Mouse (Mus musculus) brain, embryonic 18.5 days (tissue): Measurements from ENCODE around the gene Osbpl10.
"Not testable (repeated sequence)": the region's sequence is repeated elsewhere in the genome, so short reads cannot be mapped to it uniquely, and the experiment has no call there.

Experiments used
- DNase-seq: peaks from one replicate; pipeline ENCODE4 v3.0.0-alpha.2; 2012; ENCODE audit warnings: low read depth, low spot score

Osbpl10 gene

DNA sequence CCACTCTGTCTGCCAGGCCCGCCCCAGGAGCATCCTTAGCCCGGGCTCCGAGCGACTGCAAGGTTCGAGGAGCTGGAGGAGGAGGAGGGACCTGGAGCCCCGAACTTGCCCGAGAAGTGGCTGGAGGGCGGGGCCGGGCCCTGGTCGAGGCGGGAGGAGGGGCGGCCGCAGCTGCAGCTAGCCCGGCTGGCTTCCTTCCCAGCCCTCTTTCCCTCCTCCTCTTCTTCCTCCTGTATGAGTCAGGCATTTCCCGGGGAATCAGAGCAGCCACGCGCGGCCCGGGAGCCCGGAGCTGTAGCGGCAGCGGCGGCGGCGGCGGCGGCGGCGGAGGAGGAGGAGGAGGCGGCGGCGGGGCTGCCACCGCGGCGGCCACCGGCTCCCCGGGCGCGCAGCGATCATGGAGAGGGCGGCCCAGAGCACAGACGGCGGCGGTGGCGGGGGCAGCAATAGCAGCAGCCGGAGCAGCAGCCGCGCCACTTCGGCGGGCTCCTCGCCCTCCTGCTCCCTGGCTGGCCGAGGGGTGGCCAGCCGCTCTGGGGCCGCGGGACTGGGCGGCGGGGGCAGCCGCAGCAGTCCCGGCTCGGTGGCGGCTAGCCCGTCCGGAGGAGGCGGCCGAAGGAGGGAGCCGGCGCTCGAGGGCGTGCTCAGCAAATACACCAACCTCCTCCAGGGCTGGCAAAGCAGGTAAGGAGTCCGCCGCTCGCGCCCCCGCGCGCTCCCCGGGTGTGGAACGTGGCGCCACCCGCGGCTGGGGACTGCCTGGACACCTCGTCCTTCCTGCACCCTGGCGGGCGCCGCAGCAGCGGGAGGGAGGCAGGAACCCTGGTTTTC lies at the start of gene Osbpl10:
TSS of gene Osbpl10 (plus strand) at position 289 of the 831 bp plus-strand sequence.
- DNase-seq = no peak

- DNase-seq = no peak
Observed at GRCm38 (mm10) chr9:114930464-114931090, 47.8 kb upstream of the Osbpl10 start.

DNA sequence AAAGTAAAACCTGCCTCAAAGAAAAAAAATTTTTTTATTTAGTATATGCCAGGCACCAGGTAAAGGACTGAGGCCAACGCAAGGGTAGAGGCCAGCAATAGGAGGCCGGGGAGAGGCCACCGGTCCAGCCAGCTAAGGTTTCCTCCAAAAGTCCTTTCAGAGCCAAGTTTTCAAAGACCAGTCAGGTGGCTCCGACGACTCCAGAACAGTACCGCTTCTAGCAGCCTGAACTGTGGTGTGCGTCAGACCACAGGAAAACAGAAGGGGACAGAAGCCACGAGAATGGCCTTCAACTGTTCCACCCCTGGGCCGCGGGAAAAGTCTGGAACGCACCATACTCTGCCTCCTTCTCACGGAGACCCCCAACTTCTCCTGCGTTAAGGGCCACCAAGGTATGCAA lies 45.8 kb upstream of the Osbpl10 start:
- DNase-seq = no peak

- no peak for DNase-seq
Observed at GRCm38 (mm10) chr9:114933037-114933722, 45.2 kb upstream of the Osbpl10 start.

DNA sequence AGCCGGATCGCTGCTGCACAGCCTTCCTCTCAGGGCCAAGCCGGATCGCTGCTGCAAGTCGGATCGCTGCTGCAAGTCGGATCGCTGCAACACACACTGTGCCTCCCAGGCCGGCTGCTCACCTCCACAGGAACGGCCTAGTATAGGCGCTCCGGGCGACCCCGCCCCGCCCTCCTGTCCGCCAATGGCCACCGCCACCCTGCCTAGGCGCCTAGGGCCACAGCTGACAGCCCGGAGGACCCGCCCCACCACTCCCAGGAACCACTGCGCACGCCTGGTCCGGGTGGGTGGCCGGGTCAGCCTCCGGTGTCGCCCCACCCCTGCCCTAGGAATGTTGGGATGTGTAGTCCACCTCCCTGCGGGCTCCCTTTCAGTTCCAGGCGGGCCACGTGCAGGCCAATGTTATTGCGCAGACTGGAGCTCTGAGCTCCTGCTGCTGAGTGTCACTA lies 44.6 kb upstream of the Osbpl10 start, which contains the start of gene Gpd1l:
TSS of gene Gpd1l (minus strand) at position 265 of the 449 bp plus-strand sequence.
- peak; percentile 81 for DNase-seq

- DNase-seq = no peak
Observed at GRCm38 (mm10) chr9:114934231-114934630, 44.1 kb upstream of the Osbpl10 start.

GRCm38 (mm10) chr9:114935321-114935720 lies 43.0 kb upstream of the Osbpl10 start:
- DNase-seq = no peak

- DNase-seq = no peak
Observed at GRCm38 (mm10) chr9:114936687-114937086, 41.7 kb upstream of the Osbpl10 start.

DNA sequence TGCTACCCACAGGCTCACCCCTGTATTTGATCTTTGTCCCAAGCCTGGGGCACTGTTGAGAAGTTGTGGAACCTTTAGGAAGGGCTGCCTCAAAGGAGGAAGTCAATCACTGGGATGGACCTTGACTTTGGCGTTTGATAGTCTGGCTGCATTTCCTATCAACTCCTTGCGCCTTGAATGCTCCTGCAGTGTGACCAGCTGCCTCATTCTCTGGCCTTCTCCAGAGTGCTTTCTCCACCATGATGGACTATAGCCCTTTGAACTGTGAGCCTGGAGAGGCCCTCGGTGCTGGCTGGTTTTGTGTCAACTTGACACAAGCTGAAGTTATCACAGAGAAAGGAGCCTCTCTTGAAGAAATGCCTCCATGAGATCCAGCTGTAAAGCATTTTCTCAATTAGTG lies 33.7 kb upstream of the Osbpl10 start:
- DNase-seq = no peak

DNA sequence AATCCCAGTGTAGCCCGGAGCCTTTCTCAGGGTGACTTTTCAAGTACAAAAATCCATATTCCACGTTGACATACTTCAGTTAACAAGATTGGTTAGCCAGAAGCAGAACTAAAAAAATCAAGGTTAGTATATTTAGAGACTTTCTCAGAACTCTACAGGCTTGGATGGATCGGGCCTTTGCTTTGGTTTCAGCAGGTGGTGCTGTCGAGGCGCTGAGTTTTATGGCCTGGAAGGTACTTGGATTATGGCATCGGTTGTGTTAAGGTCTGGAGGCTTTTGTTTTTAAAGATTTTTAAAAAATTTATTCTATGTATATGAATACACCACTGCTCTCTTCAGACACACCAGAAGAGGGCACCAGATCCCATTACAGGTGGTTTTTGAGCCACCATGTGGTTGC lies 32.8 kb upstream of the Osbpl10 start:
- DNase-seq = no peak

- no peak for DNase-seq
Observed at GRCm38 (mm10) chr9:114948395-114948794, 30.0 kb upstream of the Osbpl10 start.

DNA sequence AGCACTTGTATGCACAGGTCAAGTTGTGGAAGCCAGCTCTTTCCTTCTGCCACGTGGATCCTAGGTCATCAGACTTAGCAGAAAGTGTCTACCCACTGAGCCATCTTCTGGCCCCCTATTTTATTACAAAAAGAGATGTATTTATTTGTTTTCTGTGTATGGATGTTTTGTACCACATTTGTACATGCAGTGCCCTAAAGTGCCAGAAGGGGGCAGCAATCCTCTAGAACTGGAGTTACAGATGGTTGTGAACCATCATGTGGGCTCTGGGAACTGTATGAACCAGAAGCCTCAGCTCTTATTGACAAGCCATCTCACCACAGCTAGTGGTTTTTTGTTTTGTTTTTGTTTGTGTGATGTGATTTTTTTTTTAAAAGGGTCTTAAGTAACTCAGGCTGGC lies 25.5 kb upstream of the Osbpl10 start:
- DNase-seq = no peak

GRCm38 (mm10) chr9:114955340-114955739 lies 23.0 kb upstream of the Osbpl10 start:
- no peak for DNase-seq

DNA sequence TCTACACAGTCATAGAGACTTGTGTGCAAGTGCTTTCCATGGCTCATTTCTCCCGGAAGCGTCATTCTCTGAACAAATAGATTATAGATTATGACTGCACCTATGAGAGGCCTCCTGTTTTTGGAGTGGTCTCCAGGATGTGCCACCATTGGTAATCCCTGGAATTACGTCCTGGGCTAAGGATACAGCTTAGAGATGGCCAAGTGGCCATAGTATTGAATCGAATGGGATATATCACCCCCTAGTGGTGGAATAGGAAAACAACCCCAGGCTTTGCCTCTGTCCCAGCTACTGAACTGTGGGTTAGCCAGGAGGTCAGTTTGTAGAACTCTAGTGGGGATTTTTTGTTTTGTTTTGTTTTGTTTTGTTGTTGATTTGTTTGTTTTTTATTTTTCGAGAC lies 21.4 kb upstream of the Osbpl10 start:
- DNase-seq = no peak

GRCm38 (mm10) chr9:114960043-114960789 lies 18.2 kb upstream of the Osbpl10 start:
- DNase-seq = no peak

DNA sequence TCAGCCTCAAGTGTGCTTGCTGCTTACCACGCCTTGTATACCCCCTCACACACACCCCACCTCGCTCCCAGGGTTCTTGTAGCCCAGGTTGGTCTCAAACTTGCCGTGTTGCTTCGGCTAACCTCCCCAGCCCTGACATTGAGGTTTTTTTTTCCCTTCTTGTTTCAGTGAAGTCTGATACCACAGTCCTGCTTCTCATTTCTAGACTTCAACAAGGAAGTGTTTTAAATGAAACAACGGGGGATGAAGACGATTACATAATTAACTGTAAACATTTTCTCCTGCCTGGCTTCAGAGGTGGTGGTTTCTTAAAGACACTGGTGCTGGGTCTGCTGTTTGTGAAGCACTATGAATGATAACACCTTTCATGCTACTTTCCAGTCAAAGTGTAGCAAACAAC lies 17.5 kb upstream of the Osbpl10 start:
- no peak for DNase-seq

- no peak for DNase-seq
Observed at GRCm38 (mm10) chr9:114964093-114964492, 14.3 kb upstream of the Osbpl10 start.

DNA sequence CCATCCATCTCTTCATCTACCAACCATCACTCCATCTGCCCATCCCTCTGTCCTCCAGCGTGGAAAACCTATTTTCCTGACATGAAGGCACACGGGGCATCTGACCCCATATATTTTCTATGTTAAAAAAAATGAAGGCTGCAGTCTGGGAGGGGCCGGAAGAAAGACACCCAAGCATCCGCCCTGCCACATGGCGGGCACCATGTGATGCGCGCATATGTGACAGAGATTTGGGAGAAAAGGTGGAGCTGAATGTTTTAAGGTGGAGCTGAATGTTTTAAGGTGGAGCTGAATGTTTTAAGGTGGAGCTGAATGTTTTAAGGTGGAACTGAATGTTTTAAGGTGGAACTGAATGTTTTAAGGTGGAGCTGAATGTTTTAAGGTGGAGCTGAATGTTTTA lies 12.1 kb upstream of the Osbpl10 start:
- not testable (repeated sequence) for DNase-seq

- DNase-seq = no peak
Observed at GRCm38 (mm10) chr9:114977461-114978280, 698 bp upstream of the Osbpl10 start.

DNA sequence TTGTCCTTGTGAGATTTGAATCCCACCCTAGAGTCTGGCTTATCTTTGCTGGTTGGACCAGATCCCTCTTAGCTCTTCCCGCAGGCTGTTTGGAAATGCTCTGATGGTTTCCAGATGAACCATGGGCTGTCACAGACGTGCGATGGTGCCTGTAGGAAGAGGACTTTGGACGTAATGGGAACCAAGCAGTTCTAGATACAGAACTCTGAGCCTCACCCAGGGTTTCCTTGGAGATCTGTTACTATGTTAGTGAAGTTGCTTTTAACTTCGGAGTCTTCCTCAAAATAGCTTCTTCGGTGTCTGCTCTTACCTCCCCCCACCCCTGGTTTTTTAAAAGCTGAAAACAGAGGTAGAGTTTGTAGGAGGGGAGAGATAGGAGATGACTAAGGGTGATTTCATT lies 1.6 kb downstream of the Osbpl10 start:
- no peak for DNase-seq
